Mouse (Mus musculus) heart, adult 2 months (tissue): ENCODE results near the gene Tanc2.

Source experiments
- CTCF ChIP-seq: fragments of 200-600 bp; IDR thresholded peaks from 2 replicates; pipeline ENCODE4 v1.8.1; 2022; ENCODE audit warnings: antibody characterized with exemption, mild to moderate bottlenecking, moderate library complexity
- EP300 ChIP-seq: fragments of 200-500 bp; IDR thresholded peaks from 2 replicates; pipeline ENCODE4 v1.6.1; 2011; ENCODE audit warnings: low read depth, low read length, control low read depth; ENCODE audit not compliant: insufficient read depth
- POLR2A ChIP-seq: fragments of 200-500 bp; IDR thresholded peaks from 2 replicates; pipeline ENCODE4 v1.6.1; 2011; ENCODE audit warnings: mild to moderate bottlenecking, low read depth, low read length, control low read depth; ENCODE audit not compliant: insufficient read depth

DNA sequence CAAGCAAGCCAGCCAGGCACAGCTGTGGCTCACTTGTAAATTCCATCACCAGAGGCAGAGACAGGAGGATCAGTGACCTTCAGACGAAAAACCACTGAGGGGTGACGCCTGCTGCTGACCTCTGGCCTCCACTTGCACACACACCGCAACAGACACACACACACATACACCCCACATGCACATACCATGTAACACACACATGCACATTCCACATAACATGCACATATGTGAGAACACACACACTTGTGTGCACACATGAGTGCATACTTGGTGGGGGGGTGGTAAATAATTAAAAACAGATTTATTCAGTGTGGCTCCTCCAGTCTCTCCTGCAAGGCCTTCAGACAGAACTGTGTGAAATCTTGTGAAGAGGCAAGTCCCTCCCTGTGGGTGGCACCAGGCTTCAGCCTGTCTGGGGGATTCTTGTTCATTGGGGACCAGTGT is 361.8 kb downstream of the Tanc2 start:
- TF ChIP-seq POLR2A (no peak), CTCF (no peak), EP300 (no peak)
